Mouse (Mus musculus) lung, postnatal 4 days (tissue): ENCODE data around the gene Gm47955.
"Not testable (repeated sequence)": the region's sequence is repeated elsewhere in the genome, so short reads cannot be mapped to it uniquely, and the experiment has no call there.

Experiments used
- DNase-seq, 2 experiments: peaks; one replicate each; pipeline ENCODE4 v3.0.0; 2021

Gm47955 gene

DNA sequence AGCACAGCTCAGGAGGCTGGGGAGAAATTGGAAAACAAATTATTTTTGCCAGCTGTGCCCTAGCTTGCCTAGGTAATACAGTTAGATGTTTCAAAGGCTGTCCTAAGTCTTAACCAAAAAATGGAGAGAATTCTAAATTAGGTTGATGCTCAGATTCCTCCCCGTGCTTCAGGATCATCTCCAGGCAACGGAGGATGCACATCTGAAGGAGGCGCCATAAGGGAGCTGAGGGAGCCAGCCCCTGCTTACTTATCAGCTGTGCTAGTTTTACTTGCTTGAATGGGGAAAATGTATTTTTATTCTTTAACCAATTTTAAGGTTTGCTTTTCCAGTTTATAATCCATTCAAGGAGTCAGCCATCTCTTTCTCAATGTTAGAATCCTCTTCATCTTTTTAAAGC, 33.9 kb downstream of the Gm47955 start:
- no peak for DNase-seq

- DNase-seq = not testable (repeated sequence)
Observed at GRCm38 (mm10) chr1:83000306-83000705, 40.2 kb downstream of the Gm47955 start, which contains the start of gene Gm47959. Gene Gm47959 (plus strand): TSS chr1:83000548.

GRCm38 (mm10) chr1:83006218-83007179, 46.4 kb downstream of the Gm47955 start:
- peak in 1 of 2 experiments; percentile 37 for DNase-seq

DNA sequence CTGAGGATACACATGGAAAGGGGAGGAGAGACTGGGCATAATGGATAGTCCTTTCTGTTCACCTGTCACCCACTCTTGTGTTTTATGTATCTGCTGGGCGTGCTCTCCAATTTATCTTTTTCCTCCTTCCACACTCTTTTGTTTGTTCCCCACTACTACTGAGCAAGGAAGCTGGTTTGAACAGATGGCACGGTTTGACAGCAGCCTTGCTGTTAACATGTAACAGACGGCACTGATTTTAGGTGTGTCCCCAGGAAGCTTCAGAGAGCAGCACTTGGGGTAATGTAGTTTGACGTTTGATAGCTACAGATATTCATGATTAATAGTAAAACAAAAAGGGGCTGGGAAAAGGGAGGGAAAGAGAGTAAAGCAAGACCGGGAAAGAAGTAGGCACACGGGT, 47.4 kb downstream of the Gm47955 start:
- no peak for DNase-seq
